Mouse (Mus musculus): ENCODE measurements around the gene Cav3. TPM values are rescaled to one million over a fixed set of nuclear protein-coding genes. Genes with fewer than 3 reads are reported as not detected.

Gene Cav3
- polyA plus RNA-seq, 1 experiment from 2014 or later, result 127 TPM

Other genes starting within 250 kb of the Cav3 start
- gene Lmcd1, start 185.7 kb upstream of the Cav3 start, polyA plus RNA-seq (2015; fragmentation: Nextera tagmentation; extraction: Ambion mirVana), result 58.0 and 60.2 TPM in 2 replicates
- gene Ssu2, start 71.5 kb upstream of the Cav3 start, polyA plus RNA-seq (2015; fragmentation: Nextera tagmentation; extraction: Ambion mirVana), result 2.6 and 3.7 TPM in 2 replicates
- gene Oxtr, start 30.4 kb downstream of the Cav3 start, polyA plus RNA-seq (2015; fragmentation: Nextera tagmentation; extraction: Ambion mirVana), result 0.16 and 0.18 TPM in 2 replicates
- 19.5 and 20.4 TPM in 2 replicates for gene Rad18, start 237.2 kb downstream of the Cav3 start, polyA plus RNA-seq (2015; fragmentation: Nextera tagmentation; extraction: Ambion mirVana)